Comparison of ENCODE assay signal across 15 mouse cellular contexts in genomic region chr5:96511005-96511404, GRCm38 (mm10).
"Had no signal": no experiment of that assay in that cellular context is flagged by ENCODE, and none has a peak within 500 bp of the region (broad histone marks: within the 10 kb centered on the region; RNA-seq: fewer than 3 reads in every experiment).

No protein-coding gene starts in this region.

- H3K4me3 ChIP-seq: neural tube, embryonic 13.5 days; neural tube, embryonic 15.5 days; stomach, embryonic 15.5 days had no signal

- H3K9ac ChIP-seq: neural tube, embryonic 13.5 days; neural tube, embryonic 15.5 days; stomach, embryonic 15.5 days had no signal

- H3K4me2 ChIP-seq: neural tube, embryonic 13.5 days; neural tube, embryonic 15.5 days; stomach, embryonic 15.5 days had no signal

- H3K36me3 ChIP-seq: neural tube, embryonic 13.5 days; neural tube, embryonic 15.5 days; stomach, embryonic 15.5 days had no signal

- H3K27ac ChIP-seq: neural tube, embryonic 13.5 days; neural tube, embryonic 15.5 days; stomach, embryonic 15.5 days; stomach, postnatal 0 days had no signal

- H3K9me3 ChIP-seq: neural tube, embryonic 13.5 days; neural tube, embryonic 15.5 days; stomach, embryonic 15.5 days had no signal

- H3K4me1 ChIP-seq: neural tube, embryonic 13.5 days; neural tube, embryonic 15.5 days; stomach, embryonic 15.5 days had no signal

- DNase-seq: retina, postnatal 1 day; right cerebral cortex, adult 18-20 months; right cerebral cortex, postnatal 14 days; right cerebral cortex, postnatal 25 days; right cerebral cortex, postnatal 4 days; spleen, adult 18-20 months; thymus, adult 18-20 months; thymus, postnatal 14 days; thymus, postnatal 25 days; thymus, postnatal 36 days; thymus, postnatal 4 days had no signal

- H3K27me3 ChIP-seq: neural tube, embryonic 13.5 days; neural tube, embryonic 15.5 days; stomach, embryonic 15.5 days had no signal
